Mouse (Mus musculus) kidney, adult 2 months (tissue): ENCODE results near the gene Zbtb34. TPM values are rescaled to one million over a fixed set of nuclear protein-coding genes. Genes with fewer than 3 reads are reported as not detected.

Experiments used
- DNase-seq: peaks from one replicate; pipeline ENCODE4 v3.0.0; 2021
- H3K27ac ChIP-seq: fragments of 200-500 bp; 2 replicates; pipeline ENCODE4 v1.5.1; 2012; ENCODE audit warnings: low read depth, low read length, control low read depth, inconsistent platforms; ENCODE audit not compliant: insufficient read depth
- H3K27me3 ChIP-seq: fragments of 200-500 bp; replicated peaks from 2 replicates; pipeline ENCODE4 v1.6.1; 2012; ENCODE audit warnings: mild to moderate bottlenecking, moderate library complexity, low read length, inconsistent platforms; ENCODE audit not compliant: control insufficient read depth, insufficient read depth
- H3K36me3 ChIP-seq: fragments of 200-500 bp; 2 replicates; pipeline ENCODE4 v1.6.1; 2012; ENCODE audit warnings: mild to moderate bottlenecking, moderate library complexity, low read length, inconsistent platforms; ENCODE audit not compliant: control insufficient read depth, insufficient read depth
- H3K4me1 ChIP-seq: fragments of 200-500 bp; 2 replicates; pipeline ENCODE4 v1.6.1; 2011; ENCODE audit warnings: low read length; ENCODE audit not compliant: control insufficient read depth, insufficient read depth
- H3K4me3 ChIP-seq: fragments of 200-500 bp; 2 replicates; pipeline ENCODE4 v1.5.1; 2011; ENCODE audit warnings: mild to moderate bottlenecking, low read depth, low read length, control low read depth; ENCODE audit not compliant: insufficient read depth
- CTCF ChIP-seq: fragments of 200-500 bp; conservative IDR thresholded peaks from 2 replicates; pipeline ENCODE4 v1.5.1; 2011; ENCODE audit warnings: low read depth, mild to moderate bottlenecking, control low read depth, low read length, moderate library complexity, mixed read lengths; ENCODE audit not compliant: insufficient read depth, insufficient read length
- POLR2A ChIP-seq: fragments of 200-500 bp; IDR thresholded peaks from one replicate; pipeline ENCODE4 v1.6.1; 2011; ENCODE audit warnings: low read depth, low read length, control low read depth
- whole genome bisulfite sequencing: fragments of 180-500 bp; shearing (Covaris S2); methylation state at CpG from one replicate; pipeline ENCODE4 v1.1.7; 2018; 5-methylcytosine and 5-hydroxymethylcytosine counted together
- polyA plus RNA-seq: library from polyadenylated mRNA; depleted of rRNA; stranded (reverse); fragments of >200 nt; gene quantifications from 2 replicates; pipeline ENCODE4 v1.2.3, GENCODE M21; 2012

The Zbtb34 gene
- polyA plus RNA-seq, 1 experiment = 5.1 TPM

DNA sequence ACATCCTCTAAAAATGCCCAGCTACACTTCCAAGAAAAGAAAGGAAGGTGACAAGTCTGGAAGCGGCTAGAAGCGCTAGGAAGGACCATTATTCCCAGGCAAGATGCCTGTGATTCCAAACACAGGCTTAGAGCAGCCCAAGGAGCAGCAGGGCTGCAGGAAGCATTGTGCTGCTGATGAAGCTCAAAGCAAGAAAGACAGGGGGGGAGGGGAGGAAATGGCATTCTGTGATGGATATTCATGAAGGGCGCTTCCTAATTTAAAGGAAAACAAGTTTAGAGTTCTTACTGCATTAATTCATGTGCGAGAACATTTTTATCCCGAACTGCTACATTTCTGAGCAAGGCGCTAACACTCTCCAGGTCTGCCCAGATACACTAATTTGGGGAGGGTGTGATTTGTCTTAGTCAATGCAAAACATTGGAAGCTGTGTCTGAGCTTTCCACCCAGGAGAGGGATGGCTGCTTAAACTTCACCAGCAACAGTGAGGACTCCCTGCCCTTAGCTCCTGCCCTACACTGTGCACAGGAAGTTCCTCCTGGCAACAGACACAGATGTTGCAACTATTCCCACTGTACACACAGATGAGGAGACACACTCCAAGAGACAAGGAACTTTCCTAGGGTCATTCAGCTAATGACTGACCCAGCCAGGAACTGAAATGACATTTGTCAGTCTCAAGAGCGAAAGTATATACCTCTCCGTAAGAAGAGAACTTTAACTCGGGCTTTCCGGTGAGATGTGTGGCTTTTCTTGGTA, 4.3 kb downstream of the Zbtb34 start:
- peak; percentile 24 for DNase-seq
- H3K36me3 ChIP-seq = no peaks in the 10 kb centered on the region; the same call in 1 of the 2 replicates
- 81% methylated on average over 10 of the region's 10 CpGs for WGBS
- H3K4me1 ChIP-seq = peaks cover 4% of the 10 kb centered on the region; the same call in 1 of the 2 replicates
- H3K4me3 ChIP-seq = no peak overlapping the region
- no peaks in the 10 kb centered on the region for H3K27me3 ChIP-seq
- H3K27ac ChIP-seq = no peak overlapping the region
- TF ChIP-seq POLR2A (no peak), CTCF (no peak)

DNA sequence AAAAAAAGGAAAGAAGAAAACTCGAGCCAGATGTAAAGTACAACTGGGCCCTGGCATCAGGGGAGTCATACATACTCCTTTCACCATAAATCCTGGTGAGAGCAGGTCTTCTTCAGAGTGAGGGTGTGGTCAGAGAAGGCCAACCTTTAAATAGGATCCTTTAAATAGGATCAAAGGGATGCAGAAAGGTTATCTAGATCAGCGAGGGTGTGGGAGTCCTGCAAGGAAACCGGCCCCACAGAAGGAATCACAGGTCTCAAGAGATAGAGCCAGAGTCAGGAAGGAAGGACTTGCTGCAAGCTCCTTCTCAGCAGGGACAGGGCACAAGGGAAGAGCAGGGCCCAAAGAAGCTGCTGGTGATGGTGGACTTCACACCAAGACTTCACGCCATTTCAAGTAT, 13.7 kb downstream of the Zbtb34 start:
- DNase-seq = no peak
- Histone ChIP-seq H3K27me3 (no peaks in the 10 kb centered on the region), H3K4me3 (no peak overlapping the region), H3K27ac (no peak overlapping the region), H3K4me1 (no peaks in the 10 kb centered on the region), H3K36me3 (no peaks in the 10 kb centered on the region)
- 65% methylated on average over 4 of the region's 4 CpGs for WGBS
- TF ChIP-seq POLR2A (no peak), CTCF (no peak)

DNA sequence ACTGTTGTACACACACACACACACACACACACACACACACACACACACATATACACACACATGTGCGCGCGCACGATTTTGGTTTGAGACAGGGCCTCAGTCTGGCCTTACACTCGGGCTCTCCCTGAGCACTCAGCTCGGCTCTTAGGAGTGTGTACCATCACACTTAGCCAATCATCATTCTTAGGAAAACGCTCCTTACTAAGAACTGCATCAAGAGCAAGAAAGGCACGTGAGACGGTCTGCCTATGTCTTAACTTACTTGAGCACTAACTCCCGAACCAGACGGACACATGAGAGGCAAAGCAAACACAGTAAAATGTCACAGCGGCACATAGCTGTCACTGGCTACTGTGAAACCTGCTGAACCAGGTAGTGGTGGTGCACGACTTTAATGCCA, 17.1 kb downstream of the Zbtb34 start:
- Histone ChIP-seq H3K27me3 (no peaks in the 10 kb centered on the region), H3K4me3 (no peak overlapping the region), H3K36me3 (no peaks in the 10 kb centered on the region), H3K4me1 (no peaks in the 10 kb centered on the region), H3K27ac (no peak overlapping the region)
- no peak for DNase-seq
- TF ChIP-seq CTCF (no peak), POLR2A (no peak)
- WGBS = 88% methylated on average over 13 of the region's 13 CpGs

DNA sequence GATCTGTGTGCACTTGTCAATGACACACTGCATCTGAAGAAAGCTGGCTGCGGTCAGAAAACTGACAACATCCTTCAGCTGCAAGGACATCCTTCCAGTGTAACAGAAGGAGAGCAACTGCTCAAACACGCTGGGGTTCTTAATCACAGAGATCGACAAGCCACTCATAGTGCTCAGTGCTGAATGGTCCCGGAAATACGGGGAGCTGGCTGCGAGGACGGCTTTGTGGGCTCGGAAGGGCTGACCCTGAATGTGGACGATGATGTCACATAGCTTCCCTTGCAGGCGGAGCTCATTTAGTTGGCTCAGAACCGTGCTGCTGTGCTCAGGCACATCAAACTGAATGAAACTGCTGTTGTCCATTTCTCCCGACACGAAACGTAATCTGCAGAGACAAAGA, 19.0 kb downstream of the Zbtb34 start:
- 78% methylated on average over 14 of the region's 14 CpGs for WGBS
- no peak for DNase-seq
- no peaks in the 10 kb centered on the region for H3K36me3 ChIP-seq
- H3K4me1 ChIP-seq = no peaks in the 10 kb centered on the region
- no peak overlapping the region for H3K27ac ChIP-seq
- H3K27me3 ChIP-seq = no peaks in the 10 kb centered on the region
- no peak overlapping the region for H3K4me3 ChIP-seq
- TF ChIP-seq POLR2A = no peak
- no peak for TF ChIP-seq CTCF

DNA sequence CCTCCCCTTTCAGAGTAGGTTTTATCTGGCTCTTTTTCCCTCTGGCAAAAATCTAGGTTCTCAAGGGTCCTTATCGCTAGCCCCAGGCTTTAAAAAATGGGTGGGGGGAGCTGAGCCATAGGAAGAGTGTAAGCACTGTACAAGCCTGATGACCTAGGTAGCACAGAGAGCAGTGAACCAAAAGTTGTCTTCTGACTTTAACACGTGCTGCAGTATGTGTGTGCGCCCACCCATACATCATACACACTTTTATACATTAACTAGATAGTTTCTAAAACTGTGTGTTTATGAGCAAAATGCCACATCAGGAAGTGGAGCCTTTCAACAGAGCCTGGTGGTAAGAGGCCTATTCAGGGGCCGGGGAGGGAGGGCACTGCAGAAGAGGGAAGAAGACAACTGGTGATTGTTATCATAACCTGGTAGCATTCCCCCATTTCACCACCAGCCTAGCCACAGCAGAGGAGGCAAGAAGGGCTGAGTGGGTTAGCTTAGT, 27.6 kb downstream of the Zbtb34 start:
- no peaks in the 10 kb centered on the region for H3K4me1 ChIP-seq
- H3K4me3 ChIP-seq = no peak overlapping the region
- no peaks in the 10 kb centered on the region for H3K36me3 ChIP-seq
- no peak for DNase-seq
- H3K27me3 ChIP-seq = no peaks in the 10 kb centered on the region
- TF ChIP-seq CTCF = no peak
- H3K27ac ChIP-seq = no peak overlapping the region
- WGBS = 63% methylated on average over 4 of the region's 4 CpGs

DNA sequence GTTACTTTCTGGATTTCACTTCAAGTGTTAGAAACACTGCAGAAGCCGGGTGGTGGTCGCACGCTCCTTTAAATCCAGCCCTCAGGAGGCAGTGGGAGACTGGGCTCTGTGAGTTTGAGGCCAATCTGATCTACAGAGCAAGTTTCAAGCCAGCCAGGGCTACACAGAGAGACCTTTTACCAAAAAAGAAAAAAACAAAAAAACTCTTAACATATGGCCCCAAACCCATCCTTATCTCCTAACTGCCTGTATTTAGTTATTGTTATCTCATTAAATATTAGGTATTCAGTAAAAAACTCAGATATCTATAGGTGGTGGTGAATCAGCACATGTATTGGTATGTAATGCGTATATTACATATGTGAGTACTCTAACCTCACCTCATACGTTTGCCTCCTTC, 28.5 kb downstream of the Zbtb34 start:
- WGBS = 72% methylated on average over 5 of the region's 5 CpGs
- Histone ChIP-seq H3K36me3 (no peaks in the 10 kb centered on the region), H3K27ac (no peak overlapping the region), H3K4me3 (no peak overlapping the region), H3K4me1 (no peaks in the 10 kb centered on the region), H3K27me3 (no peaks in the 10 kb centered on the region)
- DNase-seq = no peak
- no peak for TF ChIP-seq POLR2A
- TF ChIP-seq CTCF = no peak

DNA sequence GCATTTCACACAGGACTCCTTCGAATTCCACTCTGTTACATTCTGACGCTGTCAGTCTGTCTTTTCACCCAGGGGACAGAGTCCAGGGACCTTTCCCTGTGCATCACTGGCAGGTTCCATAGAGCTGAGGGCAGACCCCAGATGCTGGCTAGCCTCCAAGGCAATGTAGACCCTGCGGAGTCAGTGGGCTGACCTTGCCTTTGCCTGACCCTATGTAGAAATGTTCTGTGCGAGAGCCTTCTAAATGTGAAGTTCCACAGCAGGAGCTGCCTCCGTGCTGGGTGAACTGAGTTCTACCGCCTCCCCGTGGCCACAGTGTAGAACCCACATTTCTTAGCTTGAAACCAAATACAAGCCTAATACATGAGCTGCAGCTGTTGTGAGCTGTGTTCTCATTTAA, 28.9 kb downstream of the Zbtb34 start:
- H3K4me3 ChIP-seq = no peak overlapping the region
- WGBS = 23% methylated on average over 7 of the region's 7 CpGs

DNA sequence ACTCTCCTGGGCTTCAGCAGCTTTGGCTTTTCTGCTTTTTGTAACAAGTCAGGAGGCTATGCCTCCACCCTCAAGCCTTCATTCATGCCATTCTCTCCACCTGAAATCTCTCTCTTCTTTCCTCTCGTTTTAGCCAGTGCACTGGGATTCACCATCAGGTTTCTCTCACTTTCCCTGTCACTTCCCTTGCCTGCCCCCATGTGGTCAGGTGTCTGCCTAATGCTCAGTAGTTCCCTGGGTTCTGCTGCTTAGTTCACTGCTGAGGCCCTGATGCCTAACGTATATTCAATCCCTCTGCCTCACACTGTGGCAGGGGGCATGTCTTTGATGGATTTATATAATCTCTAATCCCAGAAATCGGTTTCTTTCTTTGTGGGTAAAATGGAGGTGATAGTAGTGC, 29.9 kb downstream of the Zbtb34 start:
- no peak for TF ChIP-seq POLR2A
- TF ChIP-seq CTCF = peak; percentile 58
- 42% methylated on average over 3 of the region's 3 CpGs for WGBS
- Histone ChIP-seq H3K4me1 (no peaks in the 10 kb centered on the region), H3K36me3 (no peaks in the 10 kb centered on the region), H3K4me3 (no peak overlapping the region), H3K27ac (no peak overlapping the region), H3K27me3 (no peaks in the 10 kb centered on the region)
- DNase-seq = peak; percentile 40

More for the DNA sequence above, 28.9 kb downstream of the Zbtb34 start:
- Histone ChIP-seq H3K27me3 (no peaks in the 10 kb centered on the region), H3K36me3 (no peaks in the 10 kb centered on the region), H3K27ac (no peak overlapping the region), H3K4me1 (no peaks in the 10 kb centered on the region)
- peak; percentile 63 for DNase-seq
- TF ChIP-seq POLR2A (no peak), CTCF (peak; percentile 80)
